8 mouse cellular contexts compared by ENCODE assay signal in genomic region chr12:57539551-57539985, GRCm38 (mm10). TPM values are rescaled to one million over a fixed set of nuclear protein-coding genes. Genes with fewer than 3 reads are reported as not detected.
DNase-seq lines count a peak whose midpoint lies in the region; ATAC-seq lines count a peak whose summit lies in the region.
"Had no signal": no experiment of that assay in that cellular context is flagged by ENCODE, and none has a peak within 500 bp of the region (broad histone marks: within the 10 kb centered on the region; RNA-seq: fewer than 3 reads in every experiment).

No protein-coding gene starts in this region.

- no peak overlapping the region for H3K4me3 ChIP-seq in forebrain, embryonic 12.5 days (replicated peaks)
- H3K4me3 ChIP-seq in limb, embryonic 12.5 days (replicated peaks): 0 out of 2 replicates have a peak overlapping the region, but pooled peaks have one; percentile 42
- H3K4me3 ChIP-seq: layer of hippocampus, adult 2 months had no signal

- WGBS in forebrain, embryonic 12.5 days: under 1% methylated on average over 10 of the region's 10 CpGs
- 1% methylated on average over 10 of the region's 10 CpGs for WGBS in limb, embryonic 12.5 days

- no peaks in the 10 kb centered on the region for H3K36me3 ChIP-seq in forebrain, embryonic 12.5 days (replicated peaks)
- no peaks in the 10 kb centered on the region for H3K36me3 ChIP-seq in limb, embryonic 12.5 days

- H3K9me3 ChIP-seq in forebrain, embryonic 12.5 days: no peaks in the 10 kb centered on the region
- H3K9me3 ChIP-seq in limb, embryonic 12.5 days: no peaks in the 10 kb centered on the region

- intact Hi-C loops in left cerebral cortex, postnatal 25 days (cut with DNase I): loop anchor here (5.0 to 10.0 kb wide), 2 partner anchors 1007 to 1085 kb away; no protein-coding TSS in a partner anchor
- intact Hi-C loops in left cerebral cortex, postnatal 4 days (cut with DNase I): loop anchor here (5.0 kb wide), 3 partner anchors 257 to 1017 kb away; no protein-coding TSS in a partner anchor

- H3K27ac ChIP-seq in forebrain, embryonic 12.5 days: no peak overlapping the region
- no peak overlapping the region for H3K27ac ChIP-seq in limb, embryonic 12.5 days
- H3K27ac ChIP-seq: layer of hippocampus, adult 2 months had no signal

- H3K9ac ChIP-seq in forebrain, embryonic 12.5 days: no peak overlapping the region
- H3K9ac ChIP-seq in limb, embryonic 12.5 days (replicated peaks): no peak overlapping the region

- peaks cover 48% of the 10 kb centered on the region for H3K4me1 ChIP-seq in forebrain, embryonic 12.5 days
- H3K4me1 ChIP-seq in limb, embryonic 12.5 days (replicated peaks): peaks cover 29% of the 10 kb centered on the region

- no peak for ATAC-seq in forebrain, embryonic 12.5 days (ENCODE audit: low FRiP score)
- ATAC-seq in limb, embryonic 12.5 days (ENCODE audit: insufficient number of reproducible peaks, insufficient read depth, low FRiP score, low TSS enrichment, low read depth): no peak
- ATAC-seq in erythroblast, adult 5-6 weeks (replicated peaks; ENCODE audit: low FRiP score, poor library complexity, severe bottlenecking): no peak

- DNase-seq in left cerebral cortex, postnatal 25 days (ENCODE audit: low spot score in 2 of 2): peak; percentile 28 to 45
- no peak for DNase-seq in left cerebral cortex, postnatal 4 days
- peak; percentile 59 for DNase-seq in retina, embryonic 14.5 days (ENCODE audit: low spot score)
- DNase-seq in layer of hippocampus, adult 18-20 months (ENCODE audit: low spot score in 2 of 2): no peak

- H3K27me3 ChIP-seq in forebrain, embryonic 12.5 days: peaks cover 81% of the 10 kb centered on the region
- peaks cover 84% of the 10 kb centered on the region for H3K27me3 ChIP-seq in limb, embryonic 12.5 days

- H3K4me2 ChIP-seq in forebrain, embryonic 12.5 days: peak overlapping the region; percentile 55; the same call in 1 of the 2 replicates
- H3K4me2 ChIP-seq in limb, embryonic 12.5 days: peak overlapping the region; percentile 67

RNA-seq across cellular contexts. Expression of gene Foxa1, which starts 7.1 kb away (rescaled TPM):
- under 1 TPM in 1 of 2 experiments, not detected in 1; 0.18 TPM for total RNA-seq in left cerebral cortex, postnatal 25 days (2021)
- not detected for total RNA-seq in left cerebral cortex, postnatal 4 days (2021)
- polyA plus RNA-seq in forebrain, embryonic 12.5 days (2016; fragmentation: Nextera tagmentation; extraction: Ambion mirVana): 0.74 and 1.1 TPM in 2 replicates
- not detected in 2 replicates for polyA plus RNA-seq in limb, embryonic 12.5 days (2016; fragmentation: Nextera tagmentation; extraction: Ambion mirVana)
- total RNA-seq in erythroblast, adult 5-6 weeks (2015; ENCODE audit: low replicate concordance): not detected in 2 replicates
- not detected in 2 replicates for total RNA-seq in erythroblast, adult 5-6 weeks (2017; ENCODE audit: low replicate concordance)
- not detected for total RNA-seq in layer of hippocampus, adult 18-20 months (2021)
- total RNA-seq: layer of hippocampus, adult 2 months had no signal

RNA-seq across cellular contexts. Expression of gene Ttc6, which starts 24.3 kb away (rescaled TPM):
- total RNA-seq in left cerebral cortex, postnatal 25 days (2021): under 1 TPM; 0.09 to 0.46 TPM
- total RNA-seq in left cerebral cortex, postnatal 4 days (2021): 1 to 10 TPM; 1.1 to 1.4 TPM
- 0.46 and 0.97 TPM in 2 replicates for polyA plus RNA-seq in forebrain, embryonic 12.5 days (2016; fragmentation: Nextera tagmentation; extraction: Ambion mirVana)
- polyA plus RNA-seq in limb, embryonic 12.5 days (2016; fragmentation: Nextera tagmentation; extraction: Ambion mirVana): 0.09 and 0.13 TPM in 2 replicates
- total RNA-seq in erythroblast, adult 5-6 weeks (2015; ENCODE audit: low replicate concordance): not detected in 2 replicates
- not detected in 2 replicates for total RNA-seq in erythroblast, adult 5-6 weeks (2017; ENCODE audit: low replicate concordance)
- total RNA-seq in layer of hippocampus, adult 18-20 months (2021): under 1 TPM; 0.10 to 0.12 TPM

Comparison
In these comparisons a context has a peak if more than half of its experiments do, and no peak if none do; other contexts are left out.
1. DNase-seq: peak in left cerebral cortex, postnatal 25 days (2 of 2) and retina, embryonic 14.5 days (single experiment); none in left cerebral cortex, postnatal 4 days (single experiment) and layer of hippocampus, adult 18-20 months (0 of 2).